Mouse (Mus musculus) forebrain, embryonic 14.5 days (tissue): ENCODE results near the gene Phf1. TPM values are rescaled to one million over a fixed set of nuclear protein-coding genes. Genes with fewer than 3 reads are reported as not detected.
"Not testable (repeated sequence)": the region's sequence is repeated elsewhere in the genome, so short reads cannot be mapped to it uniquely, and the experiment has no call there.

Experiments
- ATAC-seq: fragments of 200-750 bp; cut with Nextera tagmentation; 2 replicates; pipeline ENCODE4 v1.8.0; 2017; ENCODE audit warnings: mild to moderate bottlenecking, moderate library complexity
- DNase-seq: peaks from one replicate; pipeline ENCODE4 v3.0.0-alpha.2; 2015; ENCODE audit warnings: low spot score
- H3K27ac ChIP-seq: fragments of 300-500 bp; sonication (generic); 2 replicates; pipeline ENCODE4 v1.5.1; 2014; ENCODE audit warnings: low read depth, mild to moderate bottlenecking, control low read depth, low read length, moderate library complexity
- H3K27me3 ChIP-seq: fragments of 300-500 bp; sonication (generic); replicated peaks from 2 replicates; pipeline ENCODE4 v1.6.1; 2014; ENCODE audit warnings: low read length, control low read depth, mixed read lengths; ENCODE audit not compliant: control insufficient read depth, insufficient read depth
- H3K36me3 ChIP-seq: fragments of 300-500 bp; sonication (generic); 2 replicates; pipeline ENCODE4 v1.6.1; 2014; ENCODE audit warnings: low read length, control low read depth; ENCODE audit not compliant: control insufficient read depth, insufficient read depth
- H3K4me1 ChIP-seq: fragments of 300-500 bp; sonication (generic); 2 replicates; pipeline ENCODE4 v1.6.1; 2014; ENCODE audit warnings: antibody characterized with exemption, low read length, control low read depth; ENCODE audit not compliant: control insufficient read depth, insufficient read depth
- H3K4me2 ChIP-seq: fragments of 300-500 bp; sonication (generic); 2 replicates; pipeline ENCODE4 v1.6.1; 2014; ENCODE audit warnings: mild to moderate bottlenecking, control low read depth, low read length
- H3K4me3 ChIP-seq: fragments of 300-500 bp; sonication (generic); 2 replicates; pipeline ENCODE4 v1.5.1; 2014; ENCODE audit warnings: low read depth, low read length, control low read depth
- H3K9ac ChIP-seq: fragments of 300-500 bp; sonication (generic); 2 replicates; pipeline ENCODE4 v1.6.1; 2014; ENCODE audit warnings: mild to moderate bottlenecking, low read length, control low read depth, moderate library complexity
- H3K9me3 ChIP-seq: fragments of 300-500 bp; sonication (generic); replicated peaks from 2 replicates; pipeline ENCODE4 v1.6.1; 2016; ENCODE audit warnings: low read length, control low read depth, mixed read lengths; ENCODE audit not compliant: control insufficient read depth
- WGBS: fragments of 180-500 bp; shearing (Covaris S2); extraction: QIAGEN DNeasy Blood & Tissue Kit; methylation state at CpG from one replicate; pipeline ENCODE4 v1.1.7; 2014; 5-methylcytosine and 5-hydroxymethylcytosine counted together
- polyA plus RNA-seq: library from polyadenylated mRNA; unstranded; fragments of >200 nt; fragmentation: Nextera tagmentation; extraction: Ambion mirVana; gene quantifications from 2 replicates; pipeline ENCODE4 v1.2.1, GENCODE M21; 2014

The Phf1 gene
- polyA plus RNA-seq, 1 experiment from 2014 or later, result 10.0 TPM

DNA sequence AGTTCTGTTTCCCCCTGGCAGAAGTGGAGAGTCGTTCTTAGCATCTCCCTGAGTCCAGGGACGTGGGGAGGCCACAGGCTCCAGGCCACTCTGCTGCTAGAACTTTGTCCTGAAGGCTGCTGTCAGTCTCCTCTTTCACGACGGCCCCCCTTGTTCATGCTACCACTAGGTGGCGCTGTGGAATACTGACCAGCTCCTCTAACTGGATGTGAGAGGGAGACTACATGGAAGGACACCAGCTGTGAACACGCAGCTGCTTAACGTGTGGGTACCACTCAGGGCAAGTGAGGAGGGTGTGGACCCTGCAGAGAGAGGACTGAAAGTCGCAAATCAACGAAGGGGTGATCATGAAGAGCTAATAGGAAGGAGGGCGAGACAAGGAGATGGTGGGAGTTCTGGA, 37.3 kb upstream of the Phf1 start:
- Histone ChIP-seq H3K4me2 (no peak overlapping the region), H3K9ac (no peak overlapping the region), H3K36me3 (no peaks in the 10 kb centered on the region), H3K9me3 (no peaks in the 10 kb centered on the region), H3K4me3 (no peak overlapping the region), H3K27me3 (0 out of 2 replicates have a peak, but pooled peaks cover 4% of the 10 kb centered on the region), H3K27ac (no peak overlapping the region), H3K4me1 (peaks cover 16% of the 10 kb centered on the region)
- WGBS, result 11% methylated on average over 10 of the region's 10 CpGs
- DNase-seq (peak; percentile 59), ATAC-seq (no peak)

DNA sequence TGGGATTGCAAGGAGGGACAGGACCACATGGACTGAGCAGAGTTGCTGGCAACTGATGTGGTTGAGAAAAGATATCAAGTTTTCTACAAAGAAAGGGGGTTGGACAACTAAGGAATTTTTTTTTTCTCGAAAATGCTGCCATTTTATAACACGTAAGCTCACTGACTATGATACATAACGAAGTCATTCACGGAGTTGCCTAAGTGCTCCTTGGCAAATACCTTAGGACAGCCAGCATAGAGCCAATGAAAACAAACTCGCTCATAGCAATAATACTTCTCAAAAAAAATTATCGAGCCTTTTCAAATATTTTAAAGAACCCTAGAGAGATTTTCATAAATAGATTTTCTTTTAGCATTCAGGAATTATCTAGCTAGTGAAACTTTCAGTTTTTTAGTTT, 31.9 kb upstream of the Phf1 start:
- no peak overlapping the region for H3K27ac ChIP-seq
- no peak overlapping the region for H3K9ac ChIP-seq
- no peak overlapping the region for H3K4me3 ChIP-seq
- no peaks in the 10 kb centered on the region for H3K9me3 ChIP-seq
- H3K4me2 ChIP-seq, result no peak overlapping the region
- ATAC-seq, result no peak
- H3K4me1 ChIP-seq, result no peaks in the 10 kb centered on the region
- H3K36me3 ChIP-seq, result no peaks in the 10 kb centered on the region
- DNase-seq, result no peak
- H3K27me3 ChIP-seq, result 0 out of 2 replicates have a peak, but pooled peaks cover 4% of the 10 kb centered on the region
- 82% methylated on average over 6 of the region's 6 CpGs for WGBS

DNA sequence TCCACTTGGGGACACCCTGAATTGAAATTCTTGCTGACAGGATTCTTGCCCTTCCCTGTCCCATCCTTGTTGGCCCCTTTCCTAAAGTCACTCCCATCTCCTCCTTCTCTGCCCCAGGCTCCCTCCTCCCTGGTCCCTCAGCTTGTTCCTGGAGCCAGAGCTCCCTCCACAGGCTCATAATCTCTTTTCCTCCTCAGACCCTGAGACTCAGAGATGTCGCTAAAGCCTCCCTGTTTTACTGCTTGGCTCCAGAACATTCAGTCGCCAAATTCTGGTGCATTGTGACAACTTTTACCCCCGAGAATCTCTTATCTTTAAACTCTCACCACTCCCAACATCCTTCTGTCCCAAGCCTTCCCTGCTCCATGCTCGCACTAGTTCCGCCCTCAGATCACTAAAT, 28.5 kb upstream of the Phf1 start:
- Histone ChIP-seq H3K4me2 (no peak overlapping the region), H3K9ac (no peak overlapping the region), H3K27ac (no peak overlapping the region), H3K9me3 (no peaks in the 10 kb centered on the region), H3K27me3 (no peaks in the 10 kb centered on the region), H3K4me1 (no peaks in the 10 kb centered on the region), H3K4me3 (no peak overlapping the region), H3K36me3 (no peaks in the 10 kb centered on the region)
- ATAC-seq (no peak), DNase-seq (no peak)
- WGBS, result 58% methylated on average over 5 of the region's 5 CpGs

DNA sequence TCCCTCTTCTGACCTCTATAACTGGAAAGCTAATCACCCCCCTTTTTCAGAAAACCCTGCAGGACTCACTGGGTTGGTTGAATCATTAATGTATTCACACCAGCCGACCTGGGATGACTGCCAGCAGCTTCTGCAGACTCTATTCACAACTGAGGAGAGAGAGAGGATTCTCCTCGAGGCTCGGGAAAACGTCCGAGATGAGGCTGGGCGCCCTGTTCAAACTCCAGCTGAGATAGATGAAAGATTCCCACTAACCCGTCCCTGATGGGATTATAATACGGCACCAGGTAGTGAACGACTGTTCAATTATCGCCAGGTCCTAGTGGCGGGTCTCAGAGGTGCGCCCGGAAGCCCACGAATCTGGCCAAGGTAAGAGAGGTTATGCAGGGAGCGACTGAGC, 25.3 kb upstream of the Phf1 start:
- not testable (repeated sequence) for H3K4me2 ChIP-seq, H3K4me3 ChIP-seq, ATAC-seq, H3K9me3 ChIP-seq, H3K36me3 ChIP-seq, H3K9ac ChIP-seq, DNase-seq, H3K27me3 ChIP-seq, H3K4me1 ChIP-seq, H3K27ac ChIP-seq
- 62% methylated on average over 14 of the region's 15 CpGs for WGBS

DNA sequence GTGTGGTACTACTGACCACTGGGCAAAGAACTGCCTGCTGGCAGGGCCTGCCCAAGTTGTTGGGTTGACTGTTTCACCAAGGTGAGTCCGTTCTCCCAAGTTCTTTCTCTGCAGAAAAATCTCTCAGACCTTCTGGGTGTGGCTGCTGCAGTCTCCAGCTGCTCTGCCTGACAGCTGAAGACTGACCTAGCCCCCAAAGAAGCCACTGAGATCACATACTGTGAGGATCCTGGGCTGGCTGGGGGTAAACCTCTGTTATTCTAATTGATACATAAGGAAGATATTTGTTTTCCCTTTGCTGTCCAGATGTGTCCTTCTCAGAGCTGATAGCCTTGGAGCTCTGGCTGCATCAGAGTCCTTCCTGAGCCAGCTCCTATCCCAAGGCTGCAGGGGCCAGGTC, 17.6 kb upstream of the Phf1 start:
- DNase-seq (no peak), ATAC-seq (no peak)
- WGBS, result 38% methylated on average over 1 of the region's 1 CpGs
- Histone ChIP-seq H3K36me3 (no peaks in the 10 kb centered on the region), H3K27me3 (no peaks in the 10 kb centered on the region), H3K9me3 (no peaks in the 10 kb centered on the region), H3K4me3 (no peak overlapping the region), H3K9ac (no peak overlapping the region), H3K4me2 (no peak overlapping the region), H3K27ac (no peak overlapping the region), H3K4me1 (no peaks in the 10 kb centered on the region)

DNA sequence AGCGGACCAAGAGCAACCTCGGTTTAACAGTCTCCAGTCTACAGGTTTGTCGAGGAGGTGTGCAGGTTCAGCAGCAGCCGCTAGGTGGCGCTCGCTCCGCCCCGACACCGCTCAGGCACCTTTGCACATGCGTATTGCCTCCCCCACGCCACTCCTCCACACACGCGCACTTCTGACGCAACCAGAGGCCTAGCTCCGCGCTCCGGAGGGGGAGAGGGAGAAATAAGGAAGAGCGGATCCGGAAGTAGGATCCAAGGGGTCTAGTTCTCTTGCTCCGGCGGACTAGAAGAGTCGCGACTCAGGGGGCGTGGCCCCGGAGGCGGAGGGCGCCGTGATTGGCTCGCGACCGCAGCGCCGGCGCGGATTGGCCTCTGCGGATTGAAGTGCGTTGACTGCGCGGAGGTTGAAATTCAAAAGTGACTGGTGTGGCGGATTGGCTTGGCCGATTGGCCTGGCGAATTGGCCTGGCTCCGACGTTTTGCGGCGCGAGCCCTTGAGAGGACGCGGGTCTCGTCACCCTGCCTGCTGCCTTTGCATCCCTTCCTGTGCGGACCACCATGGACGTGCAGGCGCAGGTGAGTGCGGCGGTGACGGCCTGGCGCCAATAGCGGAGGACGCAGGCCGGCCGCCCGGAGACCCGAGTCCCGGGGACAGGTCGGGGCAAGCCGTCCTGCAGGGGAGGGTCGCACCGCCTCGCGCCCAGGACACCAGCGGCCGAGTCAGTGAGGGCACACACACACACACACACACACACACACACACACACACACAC, 16.0 kb upstream of the Phf1 start, which contains the start of gene Kifc5b:
Gene Kifc5b (plus strand): TSS at position 381 of the 772 bp plus-strand sequence.
- H3K4me2 ChIP-seq, result peak within 1 kb of the TSS; percentile 63
- ATAC-seq, result peak; percentile 100
- DNase-seq, result peak; percentile 100
- no peaks in the 10 kb centered on the region for H3K4me1 ChIP-seq
- H3K9ac ChIP-seq, result peak within 1 kb of the TSS; percentile 64
- no peaks in the 10 kb centered on the region for H3K9me3 ChIP-seq
- no peaks in the 10 kb centered on the region for H3K27me3 ChIP-seq
- peaks cover 5% of the 10 kb centered on the region; the same call in 1 of the 2 replicates for H3K36me3 ChIP-seq
- peak within 1 kb of the TSS; percentile 60 for H3K4me3 ChIP-seq
- under 1% methylated on average over 70 of the region's 72 CpGs for whole genome bisulfite sequencing
- no peak within 1 kb of the TSS for H3K27ac ChIP-seq

DNA sequence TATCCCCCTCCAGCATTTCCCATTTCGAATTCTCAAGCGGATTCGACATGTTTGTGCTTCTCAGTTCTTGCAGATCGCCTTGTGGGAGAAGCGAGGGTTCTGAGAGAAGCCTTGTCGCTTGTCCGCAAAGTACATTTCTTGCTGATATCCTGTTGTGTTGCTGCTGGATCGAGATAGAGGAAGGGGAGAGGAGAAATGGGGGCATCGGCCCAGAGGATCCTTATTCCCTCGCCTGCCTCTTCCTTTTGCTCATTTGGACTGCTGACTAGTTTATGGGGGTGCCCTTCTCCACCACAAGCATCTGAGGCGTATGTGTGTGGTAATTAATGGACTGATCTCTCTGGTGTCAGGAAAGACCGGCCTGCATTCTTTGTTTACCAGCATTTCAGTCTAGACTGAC, 15.3 kb upstream of the Phf1 start:
- peak overlapping the region; percentile 64 for H3K9ac ChIP-seq
- H3K4me1 ChIP-seq, ATAC-seq, H3K27ac ChIP-seq, H3K36me3 ChIP-seq, H3K27me3 ChIP-seq, DNase-seq, H3K9me3 ChIP-seq: not testable (repeated sequence)
- peak overlapping the region; percentile 60 for H3K4me3 ChIP-seq
- WGBS, result 0% methylated on average over 12 of the region's 12 CpGs
- H3K4me2 ChIP-seq, result peak overlapping the region; percentile 63

DNA sequence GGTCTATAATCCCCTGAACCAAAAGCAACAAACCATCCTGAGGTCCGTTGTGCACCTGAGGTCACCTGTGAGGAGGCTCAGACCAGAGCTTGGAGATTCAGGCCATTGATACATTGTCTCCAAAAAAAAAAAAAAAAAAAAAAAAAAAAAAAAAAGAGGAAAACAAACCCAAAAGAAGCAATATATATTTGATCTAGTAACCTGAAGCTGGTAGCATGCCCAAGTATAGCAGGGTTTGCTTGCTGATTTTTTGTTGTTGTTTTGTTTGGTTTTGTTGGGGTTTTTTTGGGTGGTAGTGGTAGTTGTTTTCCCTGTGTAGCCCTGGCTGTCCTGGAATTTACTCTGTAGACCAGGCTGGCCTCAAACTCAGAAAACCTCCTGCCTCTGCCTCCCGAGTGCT, 14.5 kb upstream of the Phf1 start:
- Histone ChIP-seq H3K27ac (no peak overlapping the region), H3K4me1 (no peaks in the 10 kb centered on the region), H3K9me3 (no peaks in the 10 kb centered on the region), H3K4me3 (peak overlapping the region; percentile 60; the same call in 1 of the 2 replicates), H3K9ac (peak overlapping the region; percentile 32; the same call in 1 of the 2 replicates), H3K27me3 (no peaks in the 10 kb centered on the region), H3K4me2 (peak overlapping the region; percentile 63), H3K36me3 (peaks cover 5% of the 10 kb centered on the region; the same call in 1 of the 2 replicates)
- no peak for ATAC-seq
- no peak for DNase-seq
- 76% methylated on average over 2 of the region's 2 CpGs for WGBS

DNA sequence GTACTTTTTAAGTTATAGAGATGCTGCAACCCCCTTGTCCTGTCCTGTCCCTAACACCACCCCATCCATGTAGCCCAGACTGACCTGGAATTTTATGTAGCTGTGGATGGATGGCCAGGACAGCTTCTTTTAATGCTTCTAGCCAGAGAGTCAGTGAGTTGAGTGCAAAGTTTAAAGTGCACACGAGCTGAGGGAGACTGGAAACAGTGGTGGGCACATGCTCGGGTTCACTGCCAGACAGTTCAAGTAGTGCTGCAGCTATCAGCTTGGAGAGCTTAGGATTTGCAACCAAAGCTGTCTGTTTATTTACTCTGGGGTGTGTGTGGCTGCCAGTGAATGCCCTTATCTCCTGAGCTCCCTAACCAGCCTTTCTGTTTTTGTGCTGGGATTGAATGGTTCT, 13.3 kb upstream of the Phf1 start:
- H3K9ac ChIP-seq, H3K27me3 ChIP-seq, H3K9me3 ChIP-seq, DNase-seq, H3K4me3 ChIP-seq, H3K4me1 ChIP-seq, ATAC-seq, H3K27ac ChIP-seq, H3K4me2 ChIP-seq, H3K36me3 ChIP-seq: not testable (repeated sequence)
- 84% methylated on average over 2 of the region's 2 CpGs for WGBS
